Mouse (Mus musculus) G1E (cell line): Measurements from ENCODE around the gene Ugt1a7c. TPM values are rescaled to one million over a fixed set of nuclear protein-coding genes. Genes with fewer than 3 reads are reported as not detected.

ENCODE experiments used
- ATAC-seq: 2 replicates; pipeline ENCODE4 v1.8.0; 2016; ENCODE audit warnings: mild to moderate bottlenecking; ENCODE audit not compliant: insufficient number of reproducible peaks, poor library complexity, low FRiP score, severe bottlenecking; ENCODE audit errors: extremely low read depth
- DNase-seq: peaks from one replicate; pipeline ENCODE4 v3.0.0; 2012; ENCODE audit warnings: low spot score
- H3K27me3 ChIP-seq: 2 replicates; pipeline ENCODE4 v1.6.1; 2012; ENCODE audit warnings: mild to moderate bottlenecking, low read length, inconsistent platforms; ENCODE audit not compliant: insufficient read depth
- H3K36me3 ChIP-seq: replicated peaks from 2 replicates; pipeline ENCODE3; 2012; ENCODE audit warnings: mild to moderate bottlenecking, inconsistent platforms
- H3K4me1 ChIP-seq: 2 replicates; pipeline ENCODE4 v1.6.1; 2012; ENCODE audit warnings: low read depth, low read length, inconsistent platforms, mixed read lengths; ENCODE audit not compliant: insufficient read depth
- H3K4me3 ChIP-seq: 2 replicates; pipeline ENCODE4 v1.5.1; 2012; ENCODE audit warnings: low read depth, mild to moderate bottlenecking, inconsistent platforms, low read length, moderate library complexity, mixed read lengths
- H3K9me3 ChIP-seq: replicated peaks from 2 replicates; pipeline ENCODE4 v1.6.1; 2012; ENCODE audit warnings: inconsistent platforms
- CTCF ChIP-seq: IDR thresholded peaks from 2 replicates; pipeline ENCODE4 v1.5.1; 2012; ENCODE audit warnings: low read depth, low read length, inconsistent platforms, mixed read lengths
- GATA1 ChIP-seq: IDR thresholded peaks from 2 replicates; pipeline ENCODE4 v1.6.1; 2012; ENCODE audit warnings: borderline replicate concordance, low read length, inconsistent platforms, mixed read lengths
- GATA2 ChIP-seq: IDR thresholded peaks from 2 replicates; pipeline ENCODE4 v1.6.1; 2012; ENCODE audit warnings: low read depth, low read length, inconsistent platforms, borderline replicate concordance
- POLR2AphosphoS5 ChIP-seq: IDR thresholded peaks from 2 replicates; pipeline ENCODE4 v1.6.1; 2012; ENCODE audit warnings: low read depth, low read length, inconsistent platforms; ENCODE audit not compliant: insufficient replicate concordance
- TAL1 ChIP-seq: conservative IDR thresholded peaks from 2 replicates; pipeline ENCODE4 v1.6.1; 2012; ENCODE audit warnings: low read depth, low read length, inconsistent platforms, mixed read lengths
- polyA plus RNA-seq: library from polyadenylated mRNA; stranded (reverse); fragments of >175 nt; gene quantifications from 2 replicates; pipeline ENCODE4 v1.2.3, GENCODE M21; 2012
- total RNA-seq, 2 experiments: library from RNA; stranded (forward) in 1 of 2; stranded (reverse) in 1 of 2; fragments of 200-1000 nt in 1 of 2; fragments of >200 nt in 1 of 2; fragmentation: Nextera tagmentation in 1 of 2; gene quantifications; 2 replicates each; pipeline ENCODE4 v1.2.3; 2014 to 2017

Ugt1a7c gene
- total and polyA plus RNA-seq, 3 experiments = 0.18 to 4.5 (median 0.30) TPM

DNA sequence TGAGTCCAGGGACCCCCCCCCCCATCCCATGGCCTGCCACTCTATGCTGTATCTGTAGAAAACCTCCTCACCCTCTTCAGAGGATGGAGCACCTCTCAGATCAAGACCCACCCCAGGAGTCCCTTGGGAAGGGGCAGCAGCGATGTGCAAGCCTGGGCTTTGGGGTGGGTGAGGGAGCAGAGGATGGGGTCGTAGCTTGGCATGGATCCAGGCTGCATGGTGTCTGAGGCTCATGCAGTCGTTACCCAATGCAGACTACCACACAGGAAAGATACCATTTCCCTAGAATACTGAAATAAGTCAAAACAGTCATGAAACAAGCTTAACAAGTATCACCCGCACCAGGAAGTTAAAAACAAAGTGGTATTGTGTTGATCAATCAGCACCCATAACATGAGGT, 153.8 kb downstream of the Ugt1a7c start:
- DNase-seq = no peak
- no peak overlapping the region for H3K4me3 ChIP-seq
- TF ChIP-seq TAL1 (no peak), CTCF (no peak), POLR2AphosphoS5 (no peak), GATA2 (no peak), GATA1 (no peak)
- peaks cover 2% of the 10 kb centered on the region; the same call in 1 of the 2 replicates for H3K9me3 ChIP-seq
- H3K4me1 ChIP-seq = no peaks in the 10 kb centered on the region
- ATAC-seq = no peak
- H3K27me3 ChIP-seq = peaks cover 30% of the 10 kb centered on the region
- H3K36me3 ChIP-seq = no peaks in the 10 kb centered on the region

DNA sequence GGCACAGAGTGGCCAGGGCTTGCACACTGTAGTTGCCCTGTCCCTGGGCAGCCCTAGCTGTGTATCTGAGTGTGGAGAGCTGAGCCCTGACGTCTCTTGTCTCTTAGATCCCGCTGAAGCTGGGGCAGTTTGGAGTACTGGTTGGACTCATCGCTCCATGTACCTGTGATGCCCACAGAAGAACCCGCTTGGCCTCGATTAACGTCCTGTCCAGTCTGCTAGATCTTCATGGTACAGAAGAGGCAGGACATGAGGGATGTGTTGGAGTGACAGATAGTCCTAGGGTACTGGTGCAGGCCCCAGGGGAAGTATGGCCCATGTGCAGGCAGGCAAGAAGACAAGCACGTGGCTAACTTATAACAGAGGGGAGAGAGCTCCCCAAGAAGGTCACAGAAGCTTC, 154.7 kb downstream of the Ugt1a7c start:
- ATAC-seq = no peak

DNA sequence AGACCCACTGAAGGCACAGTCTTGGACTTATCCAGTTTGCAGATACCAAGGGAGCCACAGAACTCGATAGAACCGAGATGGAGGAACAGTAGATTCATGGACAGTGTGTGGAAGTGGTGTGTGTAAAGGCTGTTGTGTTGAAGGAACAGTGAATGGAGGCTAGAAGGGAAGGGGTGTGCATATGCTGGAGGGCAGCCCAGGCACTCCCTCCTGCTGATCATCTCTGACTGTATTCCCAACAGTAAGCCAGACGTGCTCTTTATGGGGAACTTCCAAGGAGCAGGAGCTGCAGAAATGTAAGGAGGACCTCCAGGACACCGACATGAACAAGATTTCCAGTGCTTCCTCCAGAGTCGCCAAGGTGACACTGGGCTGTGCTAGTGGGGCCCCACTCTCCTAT, 155.2 kb downstream of the Ugt1a7c start:
- Histone ChIP-seq H3K27me3 (peaks cover 34% of the 10 kb centered on the region), H3K36me3 (no peaks in the 10 kb centered on the region), H3K4me1 (peaks cover 4% of the 10 kb centered on the region), H3K9me3 (no peaks in the 10 kb centered on the region), H3K4me3 (no peak overlapping the region)
- DNase-seq (no peak), ATAC-seq (no peak)
- TF ChIP-seq TAL1 = no peak
- no peak for TF ChIP-seq GATA2
- TF ChIP-seq CTCF = no peak
- no peak for TF ChIP-seq GATA1
- TF ChIP-seq POLR2AphosphoS5 = no peak

More for the DNA sequence above, 154.7 kb downstream of the Ugt1a7c start:
- TF ChIP-seq TAL1 (no peak), GATA2 (no peak), CTCF (no peak), GATA1 (no peak), POLR2AphosphoS5 (no peak)
- no peak overlapping the region for H3K4me3 ChIP-seq
- no peaks in the 10 kb centered on the region for H3K9me3 ChIP-seq
- no peaks in the 10 kb centered on the region for H3K36me3 ChIP-seq
- no peak for DNase-seq
- H3K27me3 ChIP-seq = peaks cover 30% of the 10 kb centered on the region
- H3K4me1 ChIP-seq = peaks cover under 1% of the 10 kb centered on the region; the same call in 1 of the 2 replicates

- Histone ChIP-seq H3K36me3 (no peaks in the 10 kb centered on the region), H3K9me3 (no peaks in the 10 kb centered on the region), H3K4me3 (no peak overlapping the region), H3K27me3 (peaks cover 46% of the 10 kb centered on the region), H3K4me1 (peaks cover 4% of the 10 kb centered on the region)
- TF ChIP-seq GATA2 (no peak), POLR2AphosphoS5 (0 out of 2 replicates have a peak, but pooled peaks have one; percentile 39)
- ATAC-seq (no peak), DNase-seq (no peak)
Measured at GRCm38 (mm10) chr1:88253106-88253505, 158.2 kb downstream of the Ugt1a7c start.

GRCm38 (mm10) chr1:88253540-88253939, 158.7 kb downstream of the Ugt1a7c start:
- peaks cover 46% of the 10 kb centered on the region for H3K27me3 ChIP-seq
- DNase-seq (no peak), ATAC-seq (no peak)
- H3K9me3 ChIP-seq = no peaks in the 10 kb centered on the region
- H3K36me3 ChIP-seq = no peaks in the 10 kb centered on the region
- no peak overlapping the region for H3K4me3 ChIP-seq
- TF ChIP-seq GATA1 = no peak
- no peak for TF ChIP-seq POLR2AphosphoS5
- no peak for TF ChIP-seq TAL1
- TF ChIP-seq GATA2 = no peak
- no peak for TF ChIP-seq CTCF
- H3K4me1 ChIP-seq = peaks cover 4% of the 10 kb centered on the region

DNA sequence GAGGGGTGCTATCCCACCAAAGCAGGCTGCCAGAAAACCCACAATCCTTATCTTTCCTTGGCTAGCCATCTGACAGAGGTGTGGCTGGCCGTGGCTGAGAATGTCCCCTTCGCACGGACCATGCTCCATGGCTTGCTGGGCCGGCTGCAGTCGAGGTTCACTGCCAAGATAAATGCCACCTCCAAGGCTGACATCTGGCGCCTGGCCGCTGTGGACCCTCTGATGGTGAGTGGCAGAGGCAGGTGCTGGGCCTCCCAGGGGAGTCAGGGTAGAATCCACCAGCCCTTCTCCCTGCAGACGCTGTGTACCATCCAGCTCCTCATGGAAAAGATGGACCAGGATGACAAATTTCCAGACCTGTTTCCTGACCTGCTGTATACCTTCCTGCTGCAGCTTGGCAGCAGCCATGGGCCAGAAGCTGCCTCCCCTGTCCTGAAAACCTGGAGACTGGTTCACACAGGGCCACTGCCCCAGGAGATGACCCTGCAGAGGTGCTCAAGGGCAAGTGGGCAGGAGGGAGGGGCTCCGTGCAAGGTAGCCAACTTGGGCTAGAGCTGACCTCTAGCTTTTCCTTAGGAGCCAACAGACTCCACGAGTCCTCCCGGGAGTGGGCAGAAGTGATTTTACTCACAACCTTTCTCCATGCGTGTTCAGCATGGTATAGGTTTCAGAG, 160.1 kb downstream of the Ugt1a7c start:
- Histone ChIP-seq H3K9me3 (no peaks in the 10 kb centered on the region), H3K4me1 (peaks cover 4% of the 10 kb centered on the region), H3K4me3 (no peak overlapping the region), H3K36me3 (peaks cover 9% of the 10 kb centered on the region), H3K27me3 (peaks cover 38% of the 10 kb centered on the region)
- DNase-seq = no peak
- TF ChIP-seq CTCF (no peak), TAL1 (no peak), GATA1 (no peak), POLR2AphosphoS5 (no peak; the same call in 1 of the 2 replicates), GATA2 (no peak)
- no peak for ATAC-seq
